Mouse (Mus musculus): ENCODE results near the gene Mesp2.

GRCm38 (mm10) chr7:79771561-79772512 lies 38.7 kb upstream of the Mesp2 start:
- TF ChIP-seq POLR2A (IDR thresholded peaks at IDR 0.05; ENCODE audit: borderline replicate concordance, control insufficient read depth, low read depth, low read length) (no peak), CTCF (IDR thresholded peaks at IDR 0.05; ENCODE audit: control insufficient read depth, insufficient read depth, low read length) (no peak)

Data from bone marrow, adult 2 months (tissue).